Mouse (Mus musculus) megakaryocyte, embryonic 14.5 days (primary cell): ENCODE measurements around the gene Grip1.

Experiments used
- FLI1 ChIP-seq: IDR thresholded peaks from 2 replicates; pipeline ENCODE4 v1.6.1; 2012; ENCODE audit warnings: low read length, inconsistent platforms, mixed read lengths
- GATA1 ChIP-seq: IDR thresholded peaks from 3 replicates; pipeline ENCODE4 v1.6.1; 2012; ENCODE audit warnings: mixed read lengths, low read length, inconsistent platforms, borderline replicate concordance

DNA sequence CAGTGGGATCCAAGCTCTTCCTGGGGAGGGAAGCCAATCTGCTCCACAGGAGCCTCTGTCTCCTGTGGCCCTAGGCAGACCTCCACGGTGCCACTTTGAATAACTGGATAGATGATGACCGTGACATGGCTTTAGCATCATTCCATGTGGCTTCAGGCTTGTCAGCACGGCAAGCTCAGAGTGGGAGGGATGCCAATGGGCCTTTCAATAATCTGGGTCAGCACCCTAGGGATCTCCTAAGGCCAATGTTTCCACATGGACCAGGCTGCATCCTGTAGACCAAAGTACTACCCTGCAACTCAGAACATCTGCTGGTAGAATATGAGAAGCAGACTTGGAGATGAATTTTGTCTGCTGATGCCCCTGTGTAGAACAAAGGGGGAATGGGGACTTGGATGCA is 414.1 kb downstream of the Grip1 start:
- TF ChIP-seq GATA1: no peak
- no peak for TF ChIP-seq FLI1
